Mouse (Mus musculus) MEL (cell line): Measurements from ENCODE around the gene Frs3.

Source experiments
- CTCF ChIP-seq, 3 experiments: IDR thresholded peaks in 2 of 3; conservative IDR thresholded peaks in 1 of 3; 2 replicates each; pipeline ENCODE4 v1.5.1; 2011 to 2012; ENCODE audit warnings: low read length in 3 of 3, low read depth in 2 of 3, mild to moderate bottlenecking in 2 of 3, improper control_type of control experiment in 1 of 3, inconsistent platforms in 1 of 3, mixed read lengths in 1 of 3, moderate library complexity in 1 of 3; ENCODE audit not compliant: control insufficient read depth in 1 of 3, insufficient read depth in 1 of 3, poor library complexity in 1 of 3, severe bottlenecking in 1 of 3
- GATA1 ChIP-seq: IDR thresholded peaks from 2 replicates; pipeline ENCODE4 v1.6.1; 2011; ENCODE audit warnings: low read depth, low read length, improper control_type of control experiment
- POLR2A ChIP-seq, 2 experiments: IDR thresholded peaks; 2 replicates each; pipeline ENCODE4 v1.6.1; 2011 to 2012; ENCODE audit warnings: low read length in 2 of 2, mild to moderate bottlenecking in 2 of 2, control low read depth in 1 of 2, improper control_type of control experiment in 1 of 2, low read depth in 1 of 2, moderate library complexity in 1 of 2; ENCODE audit not compliant: control insufficient read depth in 1 of 2, insufficient read depth in 1 of 2, poor library complexity in 1 of 2
- POLR2AphosphoS5 ChIP-seq: IDR thresholded peaks from 2 replicates; pipeline ENCODE4 v1.6.1; 2012; ENCODE audit warnings: low read depth, borderline replicate concordance, mild to moderate bottlenecking, inconsistent platforms, low read length, moderate library complexity, mixed read lengths
- USF1 ChIP-seq: IDR thresholded peaks from 2 replicates; pipeline ENCODE4 v1.6.1; 2014; ENCODE audit warnings: low read depth, mild to moderate bottlenecking, inconsistent platforms, low read length, improper control_type of control experiment, moderate library complexity

DNA sequence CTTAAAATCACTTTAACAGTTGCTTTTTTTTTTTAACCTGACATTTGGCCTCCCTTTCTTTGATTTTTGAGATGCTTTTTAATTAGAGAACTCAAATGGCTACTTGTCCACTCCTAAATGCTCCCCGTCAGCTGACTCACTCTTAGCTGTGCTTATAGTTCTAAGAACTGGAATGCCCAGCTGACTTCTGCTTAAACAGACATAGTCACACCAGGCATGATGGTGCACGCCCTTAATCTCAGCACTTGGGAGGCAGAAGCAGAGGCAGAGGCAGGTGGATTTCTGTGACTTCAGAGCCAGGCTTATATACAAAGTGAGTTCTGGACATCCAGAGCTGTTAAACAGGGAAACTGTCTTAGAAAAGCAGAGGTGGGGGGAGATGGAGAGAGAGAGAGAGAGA lies 36.9 kb upstream of the Frs3 start:
- TF ChIP-seq POLR2A (IDR thresholded peaks at IDR 0.05; ENCODE audit: control insufficient read depth in 1 of 2, insufficient read depth in 1 of 2, low read depth in 1 of 2, low read length in 2 of 2, poor library complexity in 1 of 2), result no peak
- no peak for TF ChIP-seq CTCF (IDR thresholded peaks at IDR 0.05 in 2 of 3, conservative IDR thresholded peaks at IDR 0.05 in 1 of 3; ENCODE audit: control insufficient read depth in 1 of 3, insufficient read depth in 1 of 3, low read depth in 2 of 3, low read length in 3 of 3, poor library complexity in 1 of 3, severe bottlenecking in 1 of 3)
- TF ChIP-seq USF1, result no peak
- TF ChIP-seq GATA1, result no peak
- TF ChIP-seq POLR2AphosphoS5, result no peak
